Mouse (Mus musculus) thymus, adult 2 months (tissue): Measurements from ENCODE around the gene D6Wsu163e. TPM values are rescaled to one million over a fixed set of nuclear protein-coding genes. Genes with fewer than 3 reads are reported as not detected.

Experiments
- DNase-seq: peaks from one replicate; pipeline ENCODE4 v3.0.0; 2021
- H3K27ac ChIP-seq: fragments of 200-500 bp; 2 replicates; pipeline ENCODE4 v1.5.1; 2012; ENCODE audit warnings: low read length, control low read depth; ENCODE audit not compliant: control insufficient read depth, insufficient read depth
- H3K27me3 ChIP-seq: fragments of 200-500 bp; 2 replicates; pipeline ENCODE4 v1.6.1; 2012; ENCODE audit warnings: mild to moderate bottlenecking, low read length, moderate library complexity, mixed read lengths; ENCODE audit not compliant: control insufficient read depth, insufficient read depth
- H3K36me3 ChIP-seq: fragments of 200-500 bp; 2 replicates; pipeline ENCODE4 v1.6.1; 2012; ENCODE audit warnings: mild to moderate bottlenecking, low read length, moderate library complexity; ENCODE audit not compliant: control insufficient read depth, insufficient read depth
- H3K4me1 ChIP-seq: fragments of 200-500 bp; replicated peaks from 2 replicates; pipeline ENCODE4 v1.6.1; 2012; ENCODE audit warnings: low read length; ENCODE audit not compliant: control insufficient read depth, insufficient read depth
- H3K4me3 ChIP-seq: fragments of 200-500 bp; 2 replicates; pipeline ENCODE4 v1.5.1; 2012; ENCODE audit warnings: mild to moderate bottlenecking, low read length, control low read depth, moderate library complexity; ENCODE audit not compliant: control insufficient read depth, insufficient read depth
- CTCF ChIP-seq: fragments of 200-500 bp; IDR thresholded peaks from 2 replicates; pipeline ENCODE4 v1.5.1; 2012; ENCODE audit warnings: mild to moderate bottlenecking, control low read depth, low read length, moderate library complexity, borderline replicate concordance; ENCODE audit not compliant: control insufficient read depth, poor library complexity, insufficient read depth; ENCODE audit errors: extremely low read depth
- POLR2A ChIP-seq: fragments of 200-500 bp; IDR thresholded peaks from 2 replicates; pipeline ENCODE4 v1.6.1; 2012; ENCODE audit warnings: mild to moderate bottlenecking, low read length, control low read depth, moderate library complexity; ENCODE audit not compliant: control insufficient read depth, poor library complexity, insufficient read depth; ENCODE audit errors: extremely low read depth
- WGBS: fragments of 180-500 bp; shearing (Covaris S2); methylation state at CpG from one replicate; pipeline ENCODE4 v1.1.7; 2018; 5-methylcytosine and 5-hydroxymethylcytosine counted together
- polyA plus RNA-seq: library from polyadenylated mRNA; depleted of rRNA; stranded (reverse); fragments of >200 nt; gene quantifications from 2 replicates; pipeline ENCODE4 v1.2.3, GENCODE M21; 2012

The D6Wsu163e gene
- polyA plus RNA-seq, 1 experiment = 7.0 TPM

DNA sequence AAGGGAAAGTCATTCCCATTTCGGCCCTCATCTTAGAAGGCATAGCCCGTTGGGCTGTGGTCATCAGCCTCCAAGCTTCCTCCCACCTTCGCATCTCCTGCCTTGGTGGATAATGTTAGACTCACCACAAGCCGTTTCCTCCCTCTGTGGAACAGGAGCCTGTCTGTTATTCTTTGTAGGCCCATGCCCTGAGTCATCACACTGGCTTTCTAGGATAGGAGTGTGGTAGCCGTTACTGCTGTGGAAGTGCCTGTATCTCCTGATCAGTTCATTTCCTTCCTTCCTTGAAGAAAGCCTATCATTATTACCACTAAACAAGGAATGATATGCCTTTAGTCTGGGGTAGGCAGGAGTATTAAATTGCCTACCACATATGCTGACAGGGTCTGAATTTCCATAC lies 22.9 kb downstream of the D6Wsu163e start:
- 95% methylated on average over 5 of the region's 5 CpGs for WGBS
- Histone ChIP-seq H3K27me3 (no peaks in the 10 kb centered on the region), H3K36me3 (peaks cover 5% of the 10 kb centered on the region), H3K27ac (no peak overlapping the region), H3K4me1 (no peaks in the 10 kb centered on the region), H3K4me3 (no peak overlapping the region)
- TF ChIP-seq CTCF (no peak), POLR2A (no peak)
- no peak for DNase-seq

DNA sequence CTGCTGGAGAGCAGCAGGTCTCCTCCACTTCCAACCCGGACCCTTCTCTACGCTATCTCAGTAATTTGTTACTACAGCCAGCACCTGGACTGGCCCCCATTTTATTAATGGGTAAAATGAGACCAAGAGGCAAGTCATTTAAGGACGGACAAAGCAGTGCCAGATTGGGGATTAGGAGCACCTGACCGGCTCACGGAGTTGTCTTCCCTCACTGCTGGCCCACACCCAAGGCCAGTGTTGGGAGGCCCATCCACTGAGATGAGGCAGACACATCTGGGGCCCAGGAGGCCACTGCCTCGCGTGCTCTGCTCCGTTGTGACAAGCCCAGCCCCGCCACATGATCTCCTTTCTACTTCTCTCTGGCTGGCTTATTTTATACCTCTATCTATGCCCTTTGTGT lies 23.7 kb downstream of the D6Wsu163e start:
- TF ChIP-seq POLR2A (no peak), CTCF (no peak)
- Histone ChIP-seq H3K27me3 (no peaks in the 10 kb centered on the region), H3K4me3 (no peak overlapping the region), H3K4me1 (no peaks in the 10 kb centered on the region), H3K27ac (no peak overlapping the region), H3K36me3 (peaks cover 5% of the 10 kb centered on the region)
- DNase-seq = no peak
- WGBS = 96% methylated on average over 9 of the region's 9 CpGs

DNA sequence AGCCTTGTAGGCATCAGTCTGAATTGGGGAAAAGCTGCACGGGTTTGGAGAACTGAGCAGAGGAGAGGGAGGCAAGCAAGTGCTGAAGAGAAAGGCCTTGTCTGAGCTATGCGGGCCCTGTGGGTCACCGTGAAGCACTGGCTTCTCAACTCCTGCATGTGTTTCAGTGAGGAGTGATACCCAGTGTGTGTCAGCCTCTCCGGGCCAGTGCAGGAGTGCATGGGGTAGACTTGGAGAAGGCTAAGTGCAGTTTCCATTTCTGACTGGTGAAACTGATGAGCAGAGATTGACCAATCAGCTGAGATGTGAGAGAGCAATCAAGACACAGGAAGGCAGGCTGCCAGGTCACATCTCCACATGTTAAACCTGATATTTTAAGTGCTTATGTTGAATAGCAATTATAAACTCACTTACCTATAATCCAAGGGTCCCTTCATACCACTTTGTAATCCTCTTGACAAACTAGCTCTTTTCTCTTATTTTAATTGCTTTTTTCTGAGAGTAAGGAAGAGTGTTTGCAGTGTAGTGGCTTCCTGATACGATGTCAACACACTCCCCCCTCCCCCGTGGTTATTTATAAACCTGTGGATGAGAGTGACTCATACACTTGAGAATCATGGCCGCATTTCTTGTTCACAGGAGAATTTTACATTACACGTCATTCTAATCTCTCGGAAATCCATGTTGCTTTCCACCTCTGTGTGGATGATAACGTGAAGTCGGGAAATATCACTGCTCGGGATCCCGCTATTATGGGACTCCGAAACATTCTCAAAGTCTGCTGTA lies 26.7 kb downstream of the D6Wsu163e start:
- DNase-seq = no peak
- Histone ChIP-seq H3K4me1 (no peaks in the 10 kb centered on the region), H3K36me3 (peaks cover 5% of the 10 kb centered on the region), H3K27ac (no peak overlapping the region), H3K4me3 (no peak overlapping the region), H3K27me3 (no peaks in the 10 kb centered on the region)
- 90% methylated on average over 14 of the region's 14 CpGs for WGBS
- TF ChIP-seq CTCF (no peak), POLR2A (no peak)

DNA sequence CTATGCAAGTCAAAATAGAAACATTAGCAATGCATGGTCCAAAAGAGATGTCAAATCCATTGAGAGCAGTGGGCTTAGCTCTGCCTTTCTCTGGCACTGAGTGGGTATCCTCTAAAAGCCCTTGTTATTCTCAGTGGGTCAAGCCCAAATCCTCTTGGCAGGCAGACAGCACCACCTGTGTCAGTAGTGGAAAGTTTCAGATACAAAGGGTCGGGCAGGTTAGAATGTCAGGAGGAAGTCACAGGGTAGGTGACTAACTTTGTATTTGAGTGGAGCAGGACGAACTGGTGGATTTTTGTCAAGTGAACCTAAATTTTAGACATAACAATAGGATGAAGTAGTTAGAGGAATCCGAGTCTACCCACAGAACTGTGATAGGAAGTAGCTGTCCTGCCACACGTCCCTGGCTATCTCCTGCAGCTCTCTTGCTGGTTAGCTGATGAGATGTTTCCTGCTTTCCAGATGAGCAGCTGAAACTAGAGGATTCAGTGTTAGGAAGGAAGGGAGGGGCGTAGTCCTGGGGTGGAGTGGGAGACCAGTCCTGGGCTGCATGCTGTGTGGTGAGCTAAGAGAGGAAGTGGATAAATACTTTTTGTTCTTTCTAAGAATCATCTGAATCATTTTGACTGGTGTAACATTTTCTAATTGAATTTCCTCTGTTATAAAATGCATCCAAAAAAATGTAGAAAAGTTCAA lies 41.9 kb downstream of the D6Wsu163e start:
- TF ChIP-seq CTCF (no peak), POLR2A (no peak)
- no peaks in the 10 kb centered on the region for H3K36me3 ChIP-seq
- no peaks in the 10 kb centered on the region for H3K4me1 ChIP-seq
- H3K27ac ChIP-seq = no peak overlapping the region
- no peaks in the 10 kb centered on the region for H3K27me3 ChIP-seq
- WGBS = 11% methylated on average over 5 of the region's 5 CpGs
- H3K4me3 ChIP-seq = no peak overlapping the region
- no peak for DNase-seq

DNA sequence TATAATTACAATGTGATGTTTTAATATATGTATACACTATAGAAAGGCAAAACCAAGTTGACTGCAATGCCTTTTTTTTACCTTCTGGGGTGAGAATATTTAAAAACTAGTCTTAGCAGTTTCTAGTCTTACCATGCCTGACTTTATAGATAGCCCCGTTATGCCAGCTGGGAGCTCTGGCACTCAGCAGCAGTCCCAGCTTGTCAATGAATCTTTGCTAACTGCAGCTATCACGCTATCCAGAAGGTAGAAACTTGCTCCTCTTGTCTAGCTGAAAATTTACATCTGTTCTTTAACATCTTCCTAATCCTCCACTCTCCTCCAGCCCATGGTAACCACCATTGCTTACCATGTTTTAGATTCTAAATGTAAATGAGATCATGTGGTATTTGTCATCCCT lies 53.9 kb downstream of the D6Wsu163e start:
- Histone ChIP-seq H3K27me3 (no peaks in the 10 kb centered on the region; the same call in 1 of the 2 replicates), H3K4me3 (no peak overlapping the region), H3K36me3 (no peaks in the 10 kb centered on the region), H3K4me1 (no peaks in the 10 kb centered on the region), H3K27ac (no peak overlapping the region)
- TF ChIP-seq CTCF = no peak
- TF ChIP-seq POLR2A = no peak
- WGBS = 94% methylated on average over 2 of the region's 2 CpGs
- DNase-seq = no peak

DNA sequence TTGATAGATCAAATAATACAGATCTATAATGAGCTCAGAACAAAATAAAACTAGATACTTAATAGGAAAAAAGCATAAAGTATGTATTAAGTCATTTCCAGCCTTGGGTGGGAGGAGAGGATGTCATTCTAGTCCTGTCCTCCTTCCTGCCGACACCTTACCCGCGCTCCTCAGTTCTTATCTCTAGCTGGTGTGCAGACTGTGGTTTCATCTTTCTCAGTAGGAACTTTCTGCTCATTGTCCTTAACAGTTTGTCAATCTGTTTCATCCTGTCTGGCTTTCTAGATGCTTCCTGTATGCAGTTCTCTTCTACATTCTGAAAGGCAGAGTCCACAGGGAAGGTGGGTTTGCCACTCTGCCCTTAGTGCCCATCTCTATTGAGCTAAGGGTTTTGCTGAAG lies 55.7 kb downstream of the D6Wsu163e start:
- Histone ChIP-seq H3K4me1 (no peaks in the 10 kb centered on the region), H3K27ac (no peak overlapping the region), H3K4me3 (no peak overlapping the region), H3K27me3 (no peaks in the 10 kb centered on the region; the same call in 1 of the 2 replicates), H3K36me3 (no peaks in the 10 kb centered on the region)
- TF ChIP-seq CTCF (no peak), POLR2A (no peak)
- DNase-seq = no peak
- WGBS = 3% methylated on average over 3 of the region's 3 CpGs
